Mouse (Mus musculus): ENCODE measurements around the gene Zfp663. TPM values are rescaled to one million over a fixed set of nuclear protein-coding genes. Genes with fewer than 3 reads are reported as not detected.
A peak's percentile ranks its signal among the peaks of the same experiment; 100 is the strongest.

Gene Zfp663
- total RNA-seq, 2 experiments from 2014 or later: not detected

DNA sequence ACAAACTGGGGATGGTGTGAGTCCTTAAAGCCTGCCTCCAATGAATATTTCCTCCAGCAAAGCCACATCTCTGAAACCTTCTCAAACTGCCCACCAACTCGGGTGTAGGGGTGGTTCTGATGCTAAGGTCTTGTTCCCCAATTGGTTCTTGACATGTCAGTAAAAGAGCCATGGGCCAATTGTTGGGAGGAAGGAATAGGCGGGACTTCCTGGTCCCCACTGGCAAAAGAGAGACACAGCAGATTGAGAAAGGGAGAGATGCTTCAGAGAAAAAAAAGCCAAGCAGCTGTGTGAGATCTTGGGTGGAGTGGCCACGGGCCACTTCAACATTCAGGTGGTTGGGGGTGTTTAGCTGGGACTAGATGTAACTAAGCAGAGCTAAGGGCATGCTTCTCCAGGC is 2.5 kb upstream of the Zfp663 start:
- DNase-seq (ENCODE audit: low spot score in 2 of 2): no peak

- DNase-seq (ENCODE audit: low spot score in 2 of 2): no peak
Measured at GRCm38 (mm10) chr2:165370348-165370747, 1.8 kb upstream of the Zfp663 start.

- no peak for DNase-seq (ENCODE audit: low spot score in 2 of 2)
Measured at GRCm38 (mm10) chr2:165367868-165368439, 575 bp downstream of the Zfp663 start.

DNA sequence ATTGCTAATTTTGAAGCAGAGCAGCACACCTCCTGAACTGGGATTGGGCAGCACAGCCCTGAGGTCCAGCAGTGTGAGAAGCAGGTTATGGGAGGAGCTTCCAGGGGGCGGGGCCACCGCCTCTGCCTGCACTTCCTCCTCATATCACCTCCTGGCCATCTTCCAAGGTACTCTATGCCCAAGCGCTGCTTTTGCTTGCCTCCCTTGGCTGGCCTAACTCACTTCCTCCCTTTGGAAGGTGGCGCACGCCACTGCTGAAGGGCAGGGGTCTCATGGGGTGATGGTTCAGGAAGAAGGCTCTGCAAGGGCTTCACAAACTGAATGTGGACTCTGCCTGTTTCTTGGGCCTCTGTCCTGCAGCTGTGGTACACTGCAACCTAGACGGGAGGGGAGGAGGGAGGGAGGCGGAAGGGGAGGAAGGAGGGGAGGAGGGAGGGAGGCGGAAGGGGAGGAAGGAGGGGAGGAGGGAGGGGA is 1.4 kb downstream of the Zfp663 start:
- DNase-seq (ENCODE audit: low spot score in 2 of 2): no peak

GRCm38 (mm10) chr2:165364334-165365091 is 4.0 kb downstream of the Zfp663 start:
- DNase-seq (ENCODE audit: low spot score in 2 of 2): peak; percentile 55 to 65

DNA sequence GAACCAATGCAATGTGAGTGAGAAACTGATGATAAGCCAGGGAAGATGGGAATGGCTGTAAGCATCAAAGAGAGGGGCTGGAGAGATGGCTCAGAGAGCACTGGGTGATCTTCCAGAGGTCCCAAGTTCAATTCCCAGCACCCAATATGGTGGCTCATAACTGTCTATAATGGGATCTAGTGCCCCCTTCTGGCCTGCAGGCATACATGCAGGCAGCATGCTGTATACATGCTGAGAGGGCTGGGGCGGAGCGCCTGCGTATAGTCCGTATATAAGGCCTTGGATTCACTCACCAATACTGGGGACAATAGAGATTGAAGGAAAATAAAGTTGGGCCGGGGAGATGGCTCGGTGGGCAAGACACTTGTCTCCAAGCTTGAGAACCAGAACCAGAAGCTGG is 5.2 kb downstream of the Zfp663 start:
- no peak for DNase-seq (ENCODE audit: low spot score in 2 of 2)

- DNase-seq (ENCODE audit: low spot score in 2 of 2): peak; percentile 16 to 32
Measured at GRCm38 (mm10) chr2:165360861-165361260, 7.7 kb downstream of the Zfp663 start.

DNA sequence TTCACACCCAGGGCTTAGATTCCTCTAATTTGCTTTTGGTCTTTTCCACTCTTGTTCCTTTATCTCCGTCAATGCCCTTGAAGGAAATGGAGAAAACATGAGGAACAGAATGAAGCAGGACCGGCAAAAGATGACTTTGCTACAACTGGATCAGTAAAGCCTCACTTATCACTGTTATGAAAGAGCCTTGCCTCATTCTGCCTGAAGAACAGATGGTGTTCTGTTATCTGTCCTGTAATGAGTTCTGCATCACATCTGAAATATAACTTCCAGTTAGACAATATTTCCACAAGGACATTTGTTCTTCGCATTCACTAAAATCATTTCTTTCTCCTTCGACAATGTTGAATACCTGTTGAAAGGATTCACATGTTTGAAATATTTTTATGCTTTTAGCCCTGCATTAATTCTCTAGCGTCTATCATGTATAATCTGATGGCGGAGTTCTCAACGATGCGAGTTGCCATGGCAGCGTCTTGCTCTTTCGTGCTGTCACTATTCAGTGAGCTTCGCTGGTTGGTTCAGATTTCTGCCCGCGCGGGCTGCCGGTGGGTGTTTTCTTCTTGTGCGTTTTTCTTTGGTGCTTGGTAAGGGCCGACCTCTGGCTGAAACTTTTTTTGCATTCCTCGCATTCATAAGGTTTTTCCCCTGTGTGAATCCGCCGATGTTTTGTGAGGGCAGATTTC is 16.6 kb downstream of the Zfp663 start:
- no peak for DNase-seq (ENCODE audit: low spot score in 2 of 2)

DNA sequence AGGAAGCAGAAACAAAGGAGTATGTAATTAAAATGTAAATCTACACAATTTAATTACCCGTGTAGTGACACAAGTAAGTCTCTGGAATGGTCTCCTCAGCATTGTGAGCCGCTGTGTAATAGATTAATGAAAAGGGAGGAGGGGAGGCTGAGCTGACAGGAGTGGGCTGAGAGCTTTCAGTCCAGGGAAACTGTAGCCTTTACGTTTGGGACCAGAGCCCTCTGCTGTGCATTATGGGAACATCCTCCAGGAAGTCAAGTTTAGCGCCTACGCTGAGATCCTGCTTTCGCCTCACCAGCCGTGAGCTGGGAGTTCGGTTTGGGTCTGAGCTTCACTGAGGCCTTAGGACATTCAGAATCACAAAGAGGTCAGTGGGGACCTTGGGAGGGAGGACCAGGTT is 19.1 kb downstream of the Zfp663 start:
- DNase-seq (ENCODE audit: low spot score in 2 of 2): no peak

GRCm38 (mm10) chr2:165346180-165346579 is 22.3 kb downstream of the Zfp663 start:
- no peak for DNase-seq (ENCODE audit: low spot score in 2 of 2)

DNA sequence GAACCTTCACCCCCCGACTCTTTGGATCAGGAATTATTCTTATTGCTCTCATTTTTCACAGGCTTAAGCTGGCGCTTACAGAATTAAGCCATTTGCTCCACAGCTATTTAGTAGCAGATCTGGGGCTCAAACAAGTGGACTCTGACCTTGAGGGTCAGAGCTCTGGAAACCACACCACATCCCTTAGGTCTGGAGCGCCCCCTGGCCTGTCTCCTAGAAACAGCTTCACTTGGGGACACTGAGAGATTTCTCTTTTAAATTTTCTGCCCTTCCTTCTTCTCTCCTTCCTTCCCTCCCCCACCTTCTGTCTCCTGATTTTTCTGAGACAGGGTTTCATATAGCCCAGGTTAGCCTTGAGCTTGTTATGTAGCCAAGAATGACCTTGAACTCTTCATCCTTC is 31.3 kb downstream of the Zfp663 start:
- DNase-seq (ENCODE audit: low spot score in 2 of 2): peak; percentile 55 to 71

- DNase-seq (ENCODE audit: low spot score in 2 of 2): no peak
Measured at GRCm38 (mm10) chr2:165332610-165333210, 35.8 kb downstream of the Zfp663 start.

DNA sequence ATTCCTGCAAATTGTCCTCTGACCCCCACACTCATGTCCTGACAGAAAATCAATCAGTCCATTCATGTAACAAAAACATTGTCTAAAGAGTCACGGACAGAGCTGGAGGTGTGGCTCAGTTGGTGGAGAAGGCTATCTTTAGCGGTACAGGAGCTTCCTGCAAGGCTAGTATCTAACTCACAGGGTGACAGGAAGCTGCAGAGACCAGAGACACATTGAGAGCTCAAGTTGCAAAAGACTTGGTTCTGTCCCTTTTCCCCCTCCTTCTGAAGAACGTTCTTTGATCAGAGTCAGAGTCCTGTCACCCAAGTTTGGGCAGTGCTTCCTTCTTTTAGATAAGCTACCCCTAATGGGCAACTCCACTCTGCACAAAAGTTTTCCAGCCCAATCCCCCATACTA is 38.8 kb downstream of the Zfp663 start:
- DNase-seq (ENCODE audit: low spot score in 2 of 2): no peak

DNA sequence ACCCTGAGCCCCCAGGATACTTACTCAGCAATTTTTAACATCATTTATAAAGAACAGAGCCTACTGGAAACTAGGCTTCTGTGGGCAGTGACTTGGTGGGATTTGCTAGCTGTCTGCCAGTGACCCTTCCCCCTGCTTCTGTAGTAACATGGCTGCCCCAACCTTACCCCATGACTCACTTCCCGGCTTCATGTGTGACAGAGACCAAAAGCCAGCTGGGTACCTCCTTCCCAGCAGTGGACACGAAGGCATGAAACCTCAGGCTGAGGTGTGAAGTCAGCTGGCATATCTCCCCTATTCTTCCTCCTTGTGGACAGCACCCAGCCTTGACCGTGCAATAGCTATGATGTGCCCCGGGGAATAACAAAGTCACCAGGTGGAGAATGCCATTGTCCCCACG is 39.8 kb downstream of the Zfp663 start:
- DNase-seq (ENCODE audit: low spot score in 2 of 2): no peak

GRCm38 (mm10) chr2:165327386-165327785 is 41.1 kb downstream of the Zfp663 start:
- DNase-seq (ENCODE audit: low spot score in 2 of 2): no peak

DNA sequence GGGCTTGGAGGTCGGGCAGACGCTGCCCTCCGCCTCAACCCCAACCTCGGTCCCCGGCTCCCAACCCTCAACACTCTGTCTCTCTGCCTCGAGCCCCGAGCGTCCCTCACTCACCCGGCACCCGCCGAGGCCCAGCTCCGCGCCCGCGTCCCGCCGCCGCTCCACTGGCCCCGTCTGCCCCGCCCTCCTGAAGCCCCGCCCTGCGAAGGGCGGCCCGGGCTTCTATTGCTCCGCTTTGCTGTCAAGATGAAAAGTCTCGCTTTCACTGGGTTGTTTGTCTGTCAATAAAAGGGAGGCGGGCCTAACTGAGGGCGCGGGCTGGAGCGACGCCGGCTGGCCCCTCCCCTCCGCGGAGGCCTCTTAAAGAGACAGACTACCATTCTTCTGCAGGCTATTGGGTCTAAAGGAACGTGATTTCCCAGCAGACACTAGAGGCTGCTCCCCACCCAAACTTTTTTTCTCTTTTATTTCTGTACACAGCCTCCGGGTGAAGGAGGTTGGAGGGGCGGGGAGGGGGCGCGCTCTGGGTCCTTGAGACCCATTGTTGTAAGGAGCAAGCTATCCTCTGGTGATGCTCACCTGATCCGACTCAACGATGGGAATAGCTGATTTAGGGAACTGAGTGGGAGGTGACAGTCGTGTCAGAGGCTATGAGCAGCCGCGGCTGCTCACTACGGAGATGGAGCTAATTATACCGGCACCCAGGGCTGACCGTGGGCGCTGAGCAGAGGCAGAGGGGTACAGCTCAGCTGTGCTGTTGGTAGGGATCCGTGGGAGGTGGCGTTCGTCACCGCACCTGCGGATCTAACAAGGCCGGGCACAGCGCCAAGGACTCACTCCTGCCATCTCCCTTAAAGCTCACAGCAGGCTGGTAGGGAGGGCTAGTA is 42.0 kb downstream of the Zfp663 start, which contains the start of gene Elmo2:
Gene Elmo2, minus strand, starts transcription at position 176 of the 887 bp plus-strand sequence.
- DNase-seq (ENCODE audit: low spot score in 2 of 2): peak; percentile 94 to 95

DNA sequence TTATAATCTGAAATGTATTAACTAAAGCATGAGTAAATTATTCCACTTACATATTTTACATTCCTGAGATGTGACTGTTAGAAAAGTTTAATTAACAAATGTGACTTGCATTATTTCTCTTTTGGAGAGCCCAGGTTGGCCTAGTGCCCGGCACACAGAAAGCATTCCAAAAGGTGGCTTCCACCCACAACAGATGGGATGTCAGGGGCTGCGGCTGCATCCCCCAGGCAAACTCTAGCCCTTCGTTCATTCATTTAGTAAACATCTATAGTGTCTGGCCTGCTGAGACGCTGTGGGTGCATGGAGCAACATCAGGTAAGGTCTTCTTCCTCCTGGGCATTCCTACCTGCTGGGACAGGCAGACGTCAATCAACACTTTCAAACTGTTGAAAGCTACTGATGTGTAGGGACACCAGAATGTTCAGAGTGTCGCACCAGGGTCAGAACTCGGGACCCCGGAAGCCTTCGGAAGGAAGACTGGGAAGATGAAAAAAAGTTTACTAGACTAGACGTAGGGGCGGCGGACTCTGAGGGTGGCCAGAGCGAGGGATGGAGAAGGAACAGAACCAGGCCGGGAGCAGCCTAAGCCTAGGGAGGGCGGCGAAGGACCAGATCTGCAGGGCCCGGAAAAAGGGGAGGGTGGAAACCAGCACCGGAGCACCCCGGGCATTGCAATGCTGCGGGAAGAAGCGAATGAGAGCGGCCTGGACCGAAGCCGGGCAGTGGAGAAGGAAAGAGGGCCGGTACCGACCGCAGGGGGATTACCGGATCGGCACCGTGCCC is 42.8 kb downstream of the Zfp663 start:
- DNase-seq (ENCODE audit: low spot score in 2 of 2): no peak

GRCm38 (mm10) chr2:165323928-165324327 is 44.6 kb downstream of the Zfp663 start:
- DNase-seq (ENCODE audit: low spot score in 2 of 2): no peak

- DNase-seq (ENCODE audit: low spot score in 2 of 2): no peak
Measured at GRCm38 (mm10) chr2:165323484-165323883, 45.0 kb downstream of the Zfp663 start.
